Mouse (Mus musculus) midbrain, postnatal 0 days (tissue): ENCODE results near the gene Btaf1. TPM values are rescaled to one million over a fixed set of nuclear protein-coding genes. Genes with fewer than 3 reads are reported as not detected.

Experiments used
- ATAC-seq: fragments of 200-750 bp; cut with Nextera tagmentation; 2 replicates; pipeline ENCODE4 v1.8.0; 2017; ENCODE audit warnings: moderate number of reproducible peaks, mild to moderate bottlenecking, moderate TSS enrichment, moderate library complexity; ENCODE audit not compliant: low FRiP score
- DNase-seq: peaks from one replicate; pipeline ENCODE4 v3.0.0-alpha.2; 2015; ENCODE audit warnings: low spot score
- H3K27ac ChIP-seq: fragments of 300-500 bp; sonication (generic); 2 replicates; pipeline ENCODE4 v1.5.1; 2014; ENCODE audit warnings: low read depth, mild to moderate bottlenecking, low read length, mixed read lengths
- H3K27me3 ChIP-seq: fragments of 300-500 bp; sonication (generic); 2 replicates; pipeline ENCODE4 v1.6.1; 2014; ENCODE audit warnings: low read length, control low read depth, mixed read lengths; ENCODE audit not compliant: insufficient read depth
- H3K36me3 ChIP-seq: fragments of 300-500 bp; sonication (generic); 2 replicates; pipeline ENCODE4 v1.6.1; 2014; ENCODE audit warnings: low read length, control low read depth, mixed read lengths; ENCODE audit not compliant: insufficient read depth
- H3K4me1 ChIP-seq: fragments of 300-500 bp; sonication (generic); 2 replicates; pipeline ENCODE4 v1.6.1; 2014; ENCODE audit warnings: mild to moderate bottlenecking, control low read depth, antibody characterized with exemption, low read length, mixed read lengths; ENCODE audit not compliant: insufficient read depth
- H3K4me2 ChIP-seq: fragments of 300-500 bp; sonication (generic); 2 replicates; pipeline ENCODE4 v1.6.1; 2014; ENCODE audit warnings: low read depth, mild to moderate bottlenecking, low read length, mixed read lengths; ENCODE audit not compliant: poor library complexity, severe bottlenecking
- H3K4me3 ChIP-seq: fragments of 300-500 bp; sonication (generic); 2 replicates; pipeline ENCODE4 v1.5.1; 2014; ENCODE audit warnings: low read depth, mild to moderate bottlenecking, low read length, moderate library complexity
- H3K9ac ChIP-seq: fragments of 300-500 bp; sonication (generic); replicated peaks from 2 replicates; pipeline ENCODE4 v1.6.1; 2014; ENCODE audit warnings: mild to moderate bottlenecking, low read length, moderate library complexity, mixed read lengths; ENCODE audit not compliant: poor library complexity, severe bottlenecking
- H3K9me3 ChIP-seq: fragments of 300-500 bp; sonication (generic); 2 replicates; pipeline ENCODE4 v1.6.1; 2016; ENCODE audit warnings: low read length, control low read depth
- CTCF ChIP-seq: IDR thresholded peaks from 2 replicates; pipeline ENCODE4 v1.5.1; 2016; ENCODE audit warnings: antibody characterized with exemption, mild to moderate bottlenecking
- WGBS: fragments of 180-500 bp; shearing (Covaris S2); extraction: QIAGEN DNeasy Blood & Tissue Kit; methylation state at CpG from one replicate; pipeline ENCODE4 v1.1.7; 2014; 5-methylcytosine and 5-hydroxymethylcytosine counted together
- polyA plus RNA-seq: library from polyadenylated mRNA; unstranded; fragments of >200 nt; fragmentation: Nextera tagmentation; extraction: Ambion mirVana; gene quantifications from 2 replicates; pipeline ENCODE4 v1.2.1, GENCODE M21; 2015
- total RNA-seq: library from RNA; depleted of rRNA; stranded (reverse); fragments of >200 nt; gene quantifications from 2 replicates; pipeline ENCODE4 v1.2.3, GENCODE M21; 2014

Btaf1 gene
- total and polyA plus RNA-seq, 2 experiments from 2014 or later = 3.5 to 16.4 TPM

- Histone ChIP-seq H3K27ac (no peak overlapping the region), H3K4me1 (no peaks in the 10 kb centered on the region), H3K9me3 (no peaks in the 10 kb centered on the region), H3K4me2 (no peak overlapping the region), H3K9ac (no peak overlapping the region), H3K4me3 (no peak overlapping the region), H3K27me3 (no peaks in the 10 kb centered on the region), H3K36me3 (peaks cover 43% of the 10 kb centered on the region)
- ATAC-seq (no peak), DNase-seq (no peak)
- TF ChIP-seq CTCF = no peak
- WGBS = 56% methylated on average over 3 of the region's 3 CpGs
Observed at GRCm38 (mm10) chr19:36887706-36888105, 38.2 kb upstream of the Btaf1 start.

- H3K9me3 ChIP-seq = no peaks in the 10 kb centered on the region
- no peak overlapping the region for H3K27ac ChIP-seq
- H3K4me2 ChIP-seq = no peak overlapping the region
- TF ChIP-seq CTCF = no peak
- ATAC-seq (no peak), DNase-seq (no peak)
- peaks cover 1% of the 10 kb centered on the region; the same call in 1 of the 2 replicates for H3K4me1 ChIP-seq
- no peak overlapping the region for H3K4me3 ChIP-seq
- 96% methylated on average over 3 of the region's 3 CpGs for WGBS
- H3K36me3 ChIP-seq = peaks cover 38% of the 10 kb centered on the region
- no peak overlapping the region for H3K9ac ChIP-seq
- no peaks in the 10 kb centered on the region for H3K27me3 ChIP-seq
Observed at GRCm38 (mm10) chr19:36891746-36892145, 34.1 kb upstream of the Btaf1 start.

DNA sequence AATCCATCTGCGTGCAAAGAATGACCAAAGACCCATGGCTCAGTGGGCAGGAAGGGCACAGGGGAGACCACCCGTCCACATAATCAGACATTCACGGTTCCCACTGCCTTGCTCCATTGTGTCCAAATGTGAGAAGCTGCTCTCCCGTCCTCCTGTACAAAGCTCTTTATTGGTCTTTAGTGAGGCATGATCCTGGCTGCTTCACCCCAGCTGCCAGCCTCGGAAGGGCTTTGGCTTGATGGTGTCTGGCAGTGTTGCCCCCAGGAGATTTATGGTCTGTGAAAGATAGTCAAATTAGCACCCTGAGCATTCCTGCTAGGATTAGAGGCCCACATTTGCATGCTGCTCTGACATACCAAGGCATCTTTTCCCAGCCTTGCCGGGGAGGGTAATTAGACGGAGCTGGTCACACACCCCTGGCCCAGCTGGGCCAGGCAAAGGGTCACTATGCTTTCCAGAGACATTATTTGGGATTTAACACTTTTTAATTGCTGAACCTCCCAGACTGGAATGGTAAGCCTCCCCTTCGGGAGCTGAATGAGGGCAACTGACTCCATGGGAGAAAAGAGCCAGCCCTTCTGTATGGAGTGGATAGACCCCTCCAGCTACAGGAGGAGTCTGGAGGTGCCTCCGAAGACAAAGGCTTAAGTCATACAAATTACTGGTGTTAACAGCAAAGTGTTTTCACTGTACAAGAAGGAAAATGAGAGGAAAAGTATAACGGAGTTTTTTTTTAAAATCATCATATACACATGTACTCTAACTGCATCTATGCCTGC, 28.9 kb upstream of the Btaf1 start:
- 0 out of 2 replicates have a peak overlapping the region, but pooled peaks have one; percentile 19 for H3K9ac ChIP-seq
- H3K4me2 ChIP-seq = no peak overlapping the region
- WGBS = 9% methylated on average over 10 of the region's 10 CpGs

GRCm38 (mm10) chr19:36897778-36898177, 28.1 kb upstream of the Btaf1 start:
- Histone ChIP-seq H3K4me1 (peaks cover 6% of the 10 kb centered on the region; the same call in 1 of the 2 replicates), H3K9me3 (no peaks in the 10 kb centered on the region), H3K4me2 (no peak overlapping the region), H3K9ac (no peak overlapping the region), H3K27ac (no peak overlapping the region), H3K4me3 (no peak overlapping the region), H3K27me3 (no peaks in the 10 kb centered on the region), H3K36me3 (peaks cover 12% of the 10 kb centered on the region)
- peak; percentile 82 for TF ChIP-seq CTCF
- 44% methylated on average over 9 of the region's 9 CpGs for WGBS
- DNase-seq = peak; percentile 64
- peak; percentile 55; the same call in 1 of the 2 replicates for ATAC-seq

More for the DNA sequence above, 28.9 kb upstream of the Btaf1 start:
- Histone ChIP-seq H3K9me3 (no peaks in the 10 kb centered on the region), H3K27me3 (no peaks in the 10 kb centered on the region), H3K36me3 (peaks cover 13% of the 10 kb centered on the region), H3K4me3 (no peak overlapping the region), H3K4me1 (peaks cover 6% of the 10 kb centered on the region; the same call in 1 of the 2 replicates), H3K27ac (peak overlapping the region; percentile 65)
- ATAC-seq (peak; percentile 72), DNase-seq (peak; percentile 76)
- no peak for TF ChIP-seq CTCF

GRCm38 (mm10) chr19:36903377-36903776, 22.5 kb upstream of the Btaf1 start:
- 0 out of 2 replicates have a peak, but pooled peaks cover 3% of the 10 kb centered on the region for H3K4me1 ChIP-seq
- WGBS = 27% methylated on average over 7 of the region's 7 CpGs
- no peak for DNase-seq
- peak overlapping the region; percentile 50 for H3K4me3 ChIP-seq
- ATAC-seq = no peak
- no peak for TF ChIP-seq CTCF
- H3K36me3 ChIP-seq = no peaks in the 10 kb centered on the region
- H3K9ac ChIP-seq = peak overlapping the region; percentile 74; the same call in 1 of the 2 replicates
- peak overlapping the region; percentile 77 for H3K4me2 ChIP-seq
- H3K27ac ChIP-seq = peak overlapping the region; percentile 72
- H3K9me3 ChIP-seq = no peaks in the 10 kb centered on the region
- H3K27me3 ChIP-seq = no peaks in the 10 kb centered on the region
